Mouse (Mus musculus): ENCODE measurements around the gene Epas1. TPM values are rescaled to one million over a fixed set of nuclear protein-coding genes. Genes with fewer than 3 reads are reported as not detected.

Gene Epas1
- polyA plus RNA-seq, 1 experiment = 28.0 TPM

- 42% methylated on average over 1 of the region's 1 CpGs for WGBS
- Histone ChIP-seq H3K4me3 (replicated peaks; ENCODE audit: control insufficient read depth, low read depth, low read length) (no peak overlapping the region), H3K27ac (ENCODE audit: control insufficient read depth, insufficient read depth, low read depth, low read length, poor library complexity) (no peak overlapping the region), H3K4me1 (ENCODE audit: control insufficient read depth, insufficient read depth, low read length) (no peaks in the 10 kb centered on the region)
- TF ChIP-seq CTCF (IDR thresholded peaks at IDR 0.05; ENCODE audit: control insufficient read depth, insufficient read depth, low read length) (no peak), POLR2A (IDR thresholded peaks at IDR 0.05; ENCODE audit: borderline replicate concordance, control insufficient read depth, low read depth, low read length) (no peak)
Measured at GRCm38 (mm10) chr17:86814320-86814719, 60.8 kb downstream of the Epas1 start.

GRCm38 (mm10) chr17:86815016-86815865, 61.7 kb downstream of the Epas1 start:
- 73% methylated on average over 24 of the region's 24 CpGs for WGBS
- Histone ChIP-seq H3K27ac (ENCODE audit: control insufficient read depth, insufficient read depth, low read depth, low read length, poor library complexity) (no peak overlapping the region), H3K4me1 (ENCODE audit: control insufficient read depth, insufficient read depth, low read length) (no peaks in the 10 kb centered on the region), H3K4me3 (replicated peaks; ENCODE audit: control insufficient read depth, low read depth, low read length) (no peak overlapping the region)
- TF ChIP-seq POLR2A (IDR thresholded peaks at IDR 0.05; ENCODE audit: borderline replicate concordance, control insufficient read depth, low read depth, low read length) (no peak), CTCF (IDR thresholded peaks at IDR 0.05; ENCODE audit: control insufficient read depth, insufficient read depth, low read length) (no peak)

- WGBS = 77% methylated on average over 8 of the region's 8 CpGs
- no peak for TF ChIP-seq POLR2A (IDR thresholded peaks at IDR 0.05; ENCODE audit: borderline replicate concordance, control insufficient read depth, low read depth, low read length)
- TF ChIP-seq CTCF (IDR thresholded peaks at IDR 0.05; ENCODE audit: control insufficient read depth, insufficient read depth, low read length) = no peak
Measured at GRCm38 (mm10) chr17:86822017-86822737, 68.7 kb downstream of the Epas1 start.

GRCm38 (mm10) chr17:86824502-86825162, 71.1 kb downstream of the Epas1 start:
- H3K4me1 ChIP-seq (ENCODE audit: control insufficient read depth, insufficient read depth, low read length) = no peaks in the 10 kb centered on the region
- TF ChIP-seq CTCF (IDR thresholded peaks at IDR 0.05; ENCODE audit: control insufficient read depth, insufficient read depth, low read length) (no peak), POLR2A (IDR thresholded peaks at IDR 0.05; ENCODE audit: borderline replicate concordance, control insufficient read depth, low read depth, low read length) (no peak)
- H3K27ac ChIP-seq (ENCODE audit: control insufficient read depth, insufficient read depth, low read depth, low read length, poor library complexity) = no peak overlapping the region
- 57% methylated on average over 18 of the region's 18 CpGs for whole genome bisulfite sequencing
- no peak overlapping the region for H3K4me3 ChIP-seq (replicated peaks; ENCODE audit: control insufficient read depth, low read depth, low read length)

More at GRCm38 (mm10) chr17:86822017-86822737, 68.7 kb downstream of the Epas1 start:
- no peak overlapping the region for H3K27ac ChIP-seq (ENCODE audit: control insufficient read depth, insufficient read depth, low read depth, low read length, poor library complexity)
- H3K4me1 ChIP-seq (ENCODE audit: control insufficient read depth, insufficient read depth, low read length) = no peaks in the 10 kb centered on the region
- no peak overlapping the region for H3K4me3 ChIP-seq (replicated peaks; ENCODE audit: control insufficient read depth, low read depth, low read length)

- 65% methylated on average over 9 of the region's 9 CpGs for WGBS
Measured at GRCm38 (mm10) chr17:86825163-86825902, 71.8 kb downstream of the Epas1 start.

GRCm38 (mm10) chr17:86826376-86826775, 72.9 kb downstream of the Epas1 start:
- TF ChIP-seq POLR2A (IDR thresholded peaks at IDR 0.05; ENCODE audit: borderline replicate concordance, control insufficient read depth, low read depth, low read length) = no peak
- TF ChIP-seq CTCF (IDR thresholded peaks at IDR 0.05; ENCODE audit: control insufficient read depth, insufficient read depth, low read length) = no peak
- H3K27ac ChIP-seq (ENCODE audit: control insufficient read depth, insufficient read depth, low read depth, low read length, poor library complexity) = no peak overlapping the region
- no peak overlapping the region for H3K4me3 ChIP-seq (replicated peaks; ENCODE audit: control insufficient read depth, low read depth, low read length)
- 90% methylated on average over 17 of the region's 17 CpGs for WGBS
- H3K4me1 ChIP-seq (ENCODE audit: control insufficient read depth, insufficient read depth, low read length) = no peaks in the 10 kb centered on the region

More at GRCm38 (mm10) chr17:86825163-86825902, 71.8 kb downstream of the Epas1 start:
- TF ChIP-seq POLR2A (IDR thresholded peaks at IDR 0.05; ENCODE audit: borderline replicate concordance, control insufficient read depth, low read depth, low read length) = no peak
- TF ChIP-seq CTCF (IDR thresholded peaks at IDR 0.05; ENCODE audit: control insufficient read depth, insufficient read depth, low read length) = no peak
- Histone ChIP-seq H3K27ac (ENCODE audit: control insufficient read depth, insufficient read depth, low read depth, low read length, poor library complexity) (no peak overlapping the region), H3K4me1 (ENCODE audit: control insufficient read depth, insufficient read depth, low read length) (no peaks in the 10 kb centered on the region), H3K4me3 (replicated peaks; ENCODE audit: control insufficient read depth, low read depth, low read length) (no peak overlapping the region)

- Histone ChIP-seq H3K4me3 (replicated peaks; ENCODE audit: control insufficient read depth, low read depth, low read length) (no peak overlapping the region), H3K27ac (ENCODE audit: control insufficient read depth, insufficient read depth, low read depth, low read length, poor library complexity) (no peak overlapping the region), H3K4me1 (ENCODE audit: control insufficient read depth, insufficient read depth, low read length) (no peaks in the 10 kb centered on the region)
- 90% methylated on average over 19 of the region's 19 CpGs for WGBS
- TF ChIP-seq CTCF (IDR thresholded peaks at IDR 0.05; ENCODE audit: control insufficient read depth, insufficient read depth, low read length) = no peak
- no peak for TF ChIP-seq POLR2A (IDR thresholded peaks at IDR 0.05; ENCODE audit: borderline replicate concordance, control insufficient read depth, low read depth, low read length)
Measured at GRCm38 (mm10) chr17:86827391-86828165, 74.1 kb downstream of the Epas1 start.

All from bone marrow, adult 2 months (tissue).